Mouse (Mus musculus): ENCODE data around the gene Zfp978.
"Not testable (repeated sequence)": the region's sequence is repeated elsewhere in the genome, so short reads cannot be mapped to it uniquely, and the experiment has no call there.

- TF ChIP-seq EP300, CTCF (IDR thresholded peaks at IDR 0.05): not testable (repeated sequence)
Observed at GRCm38 (mm10) chr4:147343042-147343908, 17.8 kb upstream of the Zfp978 start.
